Mouse (Mus musculus) skeletal muscle tissue, adult 2 months (tissue): ENCODE data around the gene Trub1.

Source experiments
- DNase-seq: peaks from one replicate; pipeline ENCODE4 v3.0.0-alpha.2; 2012; ENCODE audit warnings: low read depth, low spot score

Trub1 gene

DNA sequence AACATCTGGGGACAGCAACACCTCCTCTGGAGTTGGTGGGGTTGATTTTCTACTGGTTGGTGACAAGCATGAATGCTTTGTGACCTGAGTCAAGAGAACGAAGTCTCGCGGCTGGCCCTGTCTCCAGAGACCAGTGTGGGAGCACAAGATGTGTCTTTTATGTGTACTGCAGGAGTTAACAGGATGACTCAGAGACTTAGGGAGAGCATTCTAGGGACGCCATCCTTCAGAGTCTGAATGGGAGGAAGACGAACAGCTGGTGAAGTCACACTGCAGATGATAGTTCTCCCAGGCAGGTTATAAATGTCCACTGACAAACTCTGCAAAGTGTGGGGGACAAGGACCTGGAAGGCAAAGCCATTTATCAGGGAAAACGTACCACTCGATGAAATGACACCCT, 11.2 kb upstream of the Trub1 start:
- no peak for DNase-seq

DNA sequence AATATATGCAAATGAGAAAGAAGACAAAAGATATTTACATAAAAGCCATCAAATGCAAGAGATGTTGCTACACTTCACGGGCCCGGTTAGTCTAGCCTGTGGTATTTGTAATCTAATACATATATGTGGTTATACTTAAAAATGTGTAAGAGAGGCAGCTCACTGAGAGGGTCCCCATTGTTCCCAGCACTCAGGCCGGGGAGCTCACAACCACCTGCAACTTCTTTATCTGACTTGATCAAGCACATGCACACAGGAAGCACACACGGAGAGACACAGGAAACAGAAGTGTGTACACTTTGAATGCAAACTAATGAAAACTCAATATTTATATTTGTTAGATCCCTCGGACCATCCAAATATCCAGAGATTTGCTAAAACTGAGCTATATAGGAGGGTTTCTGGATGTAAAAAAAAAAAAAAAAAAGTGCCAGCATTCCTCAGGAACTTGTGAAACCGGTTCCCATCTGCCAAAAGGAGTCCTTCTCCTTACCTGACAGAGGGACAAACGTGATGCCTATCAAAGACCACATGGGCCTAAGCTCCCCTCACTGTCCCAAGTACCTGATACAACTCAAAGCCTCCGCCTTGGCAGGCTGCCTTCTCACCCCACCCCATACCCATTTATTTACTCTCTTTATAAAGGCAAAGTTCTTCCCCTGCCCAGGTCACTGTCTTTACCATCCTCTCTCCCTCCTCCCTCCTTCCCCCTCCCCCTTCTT, 9.6 kb upstream of the Trub1 start:
- DNase-seq, result no peak

DNA sequence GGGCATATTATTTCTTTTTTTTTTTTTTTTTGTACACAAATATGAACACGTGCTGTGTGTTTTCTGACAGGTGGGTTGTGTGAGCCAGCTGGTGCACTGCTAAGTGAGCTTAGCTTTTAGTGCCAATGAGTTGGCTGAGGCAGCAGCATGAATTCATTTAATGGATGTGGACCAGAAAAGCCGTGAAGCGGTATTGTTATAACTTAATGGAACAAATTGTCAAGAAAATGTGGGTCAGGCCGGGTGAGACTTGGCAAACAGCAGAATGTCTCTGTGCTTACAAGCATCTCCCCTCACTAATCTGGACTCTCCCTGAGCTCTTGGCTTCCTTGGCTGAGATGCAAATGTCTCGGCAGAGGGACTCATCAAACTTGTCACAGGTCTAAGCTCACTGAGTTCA, 7.7 kb upstream of the Trub1 start:
- DNase-seq, result no peak

DNA sequence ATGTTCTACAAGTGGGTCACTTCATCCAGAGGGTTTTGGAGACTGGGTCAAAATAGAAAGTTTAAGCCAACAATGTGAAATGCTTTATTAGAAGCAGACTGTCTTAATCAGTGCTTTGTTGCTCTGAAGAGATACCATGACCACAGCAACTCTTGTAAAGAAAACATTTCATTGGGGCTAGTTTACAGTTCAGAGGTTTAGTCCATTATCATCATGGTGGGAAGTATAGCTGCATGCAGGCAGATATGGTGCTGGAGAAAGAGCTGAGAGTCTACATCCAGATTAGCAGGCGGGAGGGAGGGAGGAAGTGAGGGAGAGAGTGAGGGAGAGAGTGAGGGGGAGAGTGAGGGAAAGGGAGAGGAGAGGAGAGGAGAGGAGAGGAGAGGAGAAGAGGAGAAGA, 1.9 kb upstream of the Trub1 start:
- DNase-seq, result no peak

DNA sequence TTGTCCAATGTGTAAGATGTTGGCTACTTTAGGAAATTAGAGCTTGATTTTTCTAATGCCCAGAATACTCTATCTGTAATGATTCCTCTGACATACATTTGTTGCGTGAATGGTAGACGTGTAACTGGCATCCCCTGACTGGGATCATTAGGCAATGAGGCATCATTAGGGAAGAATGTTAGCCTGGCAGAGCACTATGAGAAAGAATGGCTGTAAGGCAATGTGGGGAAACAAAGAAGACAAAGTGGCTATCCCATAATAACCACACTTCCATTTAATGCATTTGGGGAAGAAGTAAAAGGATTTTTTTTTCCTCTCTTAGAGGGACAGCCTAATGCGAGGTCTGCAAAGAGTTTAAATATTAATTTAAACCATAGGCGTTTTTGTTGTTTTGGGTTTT, 950 bp upstream of the Trub1 start:
- no peak for DNase-seq

DNA sequence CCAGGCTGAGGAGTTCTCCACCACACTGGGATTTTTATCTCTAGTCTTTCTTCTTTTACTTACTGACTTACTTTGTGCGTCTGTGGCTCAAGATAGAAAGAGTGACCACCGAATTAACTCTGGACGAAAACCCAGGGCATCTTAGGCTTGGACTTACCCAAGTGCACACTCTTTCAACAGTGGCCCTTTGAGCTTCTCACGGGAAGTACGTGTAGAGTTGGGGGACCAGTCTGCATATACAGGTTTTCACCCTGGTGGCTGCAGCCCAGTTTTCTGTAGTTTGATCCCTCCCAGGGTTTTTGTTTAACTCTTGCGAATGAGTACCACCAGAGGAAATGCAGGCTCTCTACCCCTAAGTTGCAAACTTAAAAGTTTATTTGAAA, 497 bp downstream of the Trub1 start:
- no peak for DNase-seq

DNA sequence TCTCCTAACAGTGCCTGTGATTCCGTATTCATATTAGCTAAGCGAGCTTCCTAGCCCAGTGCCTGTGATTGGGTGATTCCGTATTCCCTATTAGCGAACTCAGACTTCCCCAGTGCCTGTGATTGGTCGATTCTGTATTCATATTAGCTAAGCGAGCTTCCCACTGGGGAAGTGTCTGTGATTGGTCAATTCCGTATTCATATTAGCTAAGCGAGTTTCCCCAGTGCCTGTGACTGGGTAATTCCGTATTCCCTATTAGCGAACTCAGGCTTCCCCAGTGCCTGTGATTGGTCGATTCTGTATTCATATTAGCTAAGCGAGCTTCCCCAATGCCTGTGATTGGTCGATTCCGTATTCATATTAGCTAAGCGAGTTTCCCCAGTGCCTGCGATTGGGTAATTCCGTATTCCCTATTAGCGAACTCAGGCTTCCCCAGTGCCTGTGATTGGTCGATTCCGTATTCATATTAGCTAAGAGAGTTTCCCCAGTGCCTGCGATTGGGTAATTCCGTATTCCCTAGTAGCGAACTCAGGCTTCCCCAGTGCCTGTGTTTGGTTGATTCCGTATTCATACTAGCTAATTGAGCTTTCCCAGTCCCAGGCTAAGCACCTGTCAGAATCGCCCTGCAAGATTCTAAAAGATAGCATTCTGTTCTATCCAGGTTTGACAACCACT, 2.7 kb downstream of the Trub1 start:
- no peak for DNase-seq

DNA sequence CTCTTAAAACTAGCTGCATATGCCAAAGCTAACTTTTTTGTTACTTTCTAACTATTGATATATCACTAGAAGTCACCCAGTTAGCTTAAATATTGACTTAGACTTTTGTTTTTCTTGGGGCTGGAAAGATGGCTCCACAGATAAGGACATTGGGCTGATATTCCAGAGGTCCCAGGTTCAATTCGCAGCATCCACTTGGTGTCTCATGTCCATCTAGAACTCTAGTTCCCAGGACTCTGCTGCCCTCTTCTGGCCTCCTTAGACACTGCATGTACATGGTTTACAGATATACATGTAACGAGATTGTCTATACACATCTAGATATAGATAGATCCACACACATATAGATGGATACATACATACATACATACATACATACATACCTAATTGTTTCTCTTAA, 4.4 kb downstream of the Trub1 start:
- DNase-seq, result no peak

DNA sequence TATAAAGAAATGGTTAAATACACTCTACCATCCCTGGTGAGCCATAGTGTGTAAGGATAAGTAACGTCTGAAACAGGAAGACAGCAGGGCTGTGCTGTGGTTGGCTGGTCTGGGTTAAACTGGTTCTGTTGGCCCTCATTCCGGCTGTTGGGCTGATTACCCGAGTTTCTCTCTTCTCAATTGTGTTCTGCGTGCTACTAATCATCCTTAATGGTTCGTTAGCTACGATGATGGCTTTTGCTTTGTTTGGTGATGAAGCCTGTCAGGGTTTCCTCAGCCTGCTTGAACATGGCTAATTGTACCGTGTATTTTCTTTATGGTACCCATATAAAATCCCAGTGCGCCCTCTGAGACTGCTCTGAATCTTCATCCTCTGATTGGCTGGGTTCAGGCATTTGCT, 11.0 kb downstream of the Trub1 start:
- no peak for DNase-seq

DNA sequence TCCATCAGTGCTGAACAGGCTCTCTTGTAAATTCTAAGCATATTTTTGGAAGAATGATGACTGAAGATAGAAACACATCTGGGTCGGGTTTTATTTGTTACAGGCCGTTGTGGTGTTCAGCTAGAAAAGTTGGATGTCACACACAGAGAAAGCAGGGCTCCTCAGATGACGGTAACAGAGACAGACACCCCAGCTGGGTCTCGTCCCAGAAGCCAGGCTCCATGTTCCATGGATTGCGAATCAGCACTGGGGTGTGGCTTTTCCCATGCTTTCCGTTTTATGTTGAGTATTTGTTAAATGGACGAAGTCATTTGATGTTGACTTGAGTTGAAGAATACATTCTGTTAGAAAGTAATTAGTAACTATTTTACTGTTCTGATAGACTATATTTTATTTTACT, 13.0 kb downstream of the Trub1 start:
- DNase-seq, result no peak

DNA sequence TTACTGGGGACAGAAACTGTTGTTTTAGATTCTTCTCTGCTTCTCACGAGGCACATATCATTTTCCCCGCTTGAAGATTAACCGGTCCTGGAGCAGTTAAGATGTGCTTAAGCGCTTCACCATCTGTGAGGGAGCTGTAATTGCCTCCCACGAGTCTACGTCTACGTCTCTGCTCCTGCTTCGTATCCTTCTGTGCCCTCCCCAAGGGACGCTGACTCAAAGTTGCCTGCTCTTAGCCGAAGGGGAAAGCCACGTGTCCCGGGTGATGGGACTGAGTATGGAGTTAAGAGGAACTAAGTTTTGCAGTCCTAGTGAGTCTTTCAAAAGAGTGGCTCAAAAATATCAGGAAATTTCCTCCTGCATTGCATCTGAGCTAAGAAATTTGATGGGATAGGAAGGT, 18.3 kb downstream of the Trub1 start:
- peak; percentile 29 for DNase-seq

DNA sequence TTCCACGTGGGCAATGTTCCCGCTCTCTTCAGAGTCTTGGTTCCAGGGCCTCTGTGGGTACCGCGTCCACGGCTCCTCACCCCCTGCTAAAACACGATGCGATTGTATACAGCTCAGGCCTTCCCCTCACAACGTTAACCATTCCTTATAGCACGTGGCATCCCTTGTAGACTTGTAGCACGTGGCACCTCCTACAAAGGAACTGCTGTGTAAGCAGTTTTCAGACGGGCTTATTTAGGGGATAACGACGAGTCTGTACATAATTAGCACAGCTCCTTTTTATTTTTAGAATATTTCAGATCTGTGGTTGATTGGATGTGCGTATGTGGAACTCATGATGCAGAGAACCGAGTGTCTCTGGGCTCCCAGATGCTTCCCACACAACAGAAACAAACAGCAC, 19.5 kb downstream of the Trub1 start:
- no peak for DNase-seq

DNA sequence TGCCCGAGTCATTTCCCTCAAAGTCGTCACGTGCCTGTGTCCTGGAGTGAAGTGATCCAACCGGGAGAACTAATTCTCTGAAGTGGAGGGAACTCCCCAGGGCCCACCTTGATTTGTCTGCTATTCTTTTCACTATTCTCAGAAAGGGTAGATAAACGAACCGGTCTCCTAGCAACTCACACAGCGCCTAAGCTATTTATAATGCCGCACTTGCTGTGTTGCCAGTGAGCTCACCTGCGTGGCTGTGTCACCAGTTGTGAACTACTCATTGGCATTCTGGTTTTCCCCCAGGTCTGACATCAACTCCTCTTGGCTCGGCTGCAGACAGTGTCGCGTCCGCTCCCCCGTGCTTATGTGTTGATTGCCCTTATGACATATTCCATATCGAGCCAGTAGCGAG, 20.6 kb downstream of the Trub1 start:
- no peak for DNase-seq

DNA sequence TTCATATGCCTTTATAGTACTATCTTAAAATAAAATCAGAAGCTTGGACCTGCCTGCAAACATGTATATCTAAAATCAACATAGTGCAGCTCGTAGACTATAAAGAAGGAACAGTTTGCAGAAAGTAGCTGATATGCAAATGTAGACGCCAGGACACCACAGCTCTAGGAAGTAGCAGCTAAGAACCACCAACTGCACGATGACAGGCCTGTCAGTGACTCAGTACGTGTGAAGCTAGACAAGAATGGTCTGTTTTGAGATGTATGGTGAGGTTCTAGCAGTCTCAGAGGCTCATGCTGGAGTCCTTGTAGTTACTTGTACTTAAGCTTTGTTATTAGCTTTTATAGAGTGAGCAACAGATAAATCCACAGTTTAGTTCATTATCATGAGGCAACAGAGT, 22.6 kb downstream of the Trub1 start:
- DNase-seq, result no peak

DNA sequence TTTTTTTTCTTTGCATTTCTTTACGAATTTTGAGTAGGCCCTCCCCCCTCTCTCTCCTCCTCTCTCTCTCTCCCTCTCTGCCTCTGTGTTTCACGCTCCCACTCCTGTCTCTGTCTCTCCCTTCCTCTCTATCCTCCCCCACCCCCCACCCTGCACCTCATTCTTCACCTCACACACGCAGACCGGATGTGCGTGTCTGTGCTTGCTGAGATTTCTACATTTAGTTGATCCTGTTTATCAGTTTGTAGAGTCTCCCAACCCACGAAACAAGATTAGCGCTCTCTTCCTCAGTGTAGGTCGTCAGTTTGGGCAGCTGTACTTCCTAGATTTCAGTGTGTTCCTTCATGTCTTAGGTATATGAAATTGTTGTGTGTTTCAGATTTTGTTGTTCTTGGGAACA, 24.6 kb downstream of the Trub1 start:
- no peak for DNase-seq

DNA sequence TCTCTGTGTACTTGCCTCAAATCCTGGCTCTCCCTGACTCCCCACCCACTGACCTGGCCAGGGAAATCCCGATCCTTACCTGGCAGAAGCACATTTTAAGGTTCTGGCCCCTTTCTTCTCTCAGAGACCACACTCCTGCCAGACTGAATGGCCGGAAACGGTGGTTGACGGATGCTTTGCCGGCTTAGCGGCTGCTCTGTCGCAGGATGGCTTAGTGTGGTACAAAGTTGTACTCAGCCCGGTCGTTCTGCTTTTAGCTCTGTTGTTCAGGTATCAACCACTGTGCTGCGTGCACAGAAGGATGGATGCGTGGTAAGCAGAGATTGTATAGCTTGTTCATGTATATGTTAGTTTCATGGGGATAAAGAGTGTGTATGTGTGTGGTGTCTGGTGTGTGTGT, 25.3 kb downstream of the Trub1 start:
- no peak for DNase-seq

DNA sequence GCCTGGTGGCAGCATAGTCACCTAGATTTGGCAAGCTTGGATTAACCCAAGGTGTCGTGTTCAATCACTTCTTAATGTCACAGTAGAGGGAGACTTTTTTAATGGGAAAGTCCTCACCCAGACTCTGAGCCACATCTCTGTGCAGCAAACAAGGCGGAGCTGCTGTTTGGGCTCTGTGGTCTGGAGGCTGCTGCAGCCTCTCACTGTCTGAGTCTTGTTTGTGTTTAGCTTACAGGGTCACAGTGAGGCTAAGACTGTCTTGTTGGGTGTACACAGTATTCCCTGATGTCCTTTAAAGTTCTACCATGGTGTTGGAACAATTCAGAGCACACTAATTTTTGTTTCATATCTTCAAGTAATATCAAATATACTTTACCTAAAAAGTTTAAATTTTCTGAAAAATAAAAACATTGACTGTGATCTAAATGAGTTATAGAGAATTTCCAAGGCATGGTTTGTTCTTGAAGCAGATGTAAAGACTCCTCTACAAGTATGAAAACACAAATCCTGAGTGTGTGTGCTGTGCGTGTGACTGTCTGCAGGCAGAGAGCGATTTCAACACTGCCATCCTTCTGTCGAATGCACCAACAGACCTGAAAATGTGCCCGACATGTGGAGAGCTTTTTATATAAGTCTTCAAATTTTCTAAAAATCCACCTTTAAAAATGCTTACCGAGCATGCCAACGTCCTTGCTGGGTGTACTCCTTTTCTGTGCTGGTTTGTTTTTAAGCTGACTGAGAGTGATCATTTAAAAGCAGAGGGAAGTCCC, 27.4 kb downstream of the Trub1 start:
- DNase-seq, result no peak

DNA sequence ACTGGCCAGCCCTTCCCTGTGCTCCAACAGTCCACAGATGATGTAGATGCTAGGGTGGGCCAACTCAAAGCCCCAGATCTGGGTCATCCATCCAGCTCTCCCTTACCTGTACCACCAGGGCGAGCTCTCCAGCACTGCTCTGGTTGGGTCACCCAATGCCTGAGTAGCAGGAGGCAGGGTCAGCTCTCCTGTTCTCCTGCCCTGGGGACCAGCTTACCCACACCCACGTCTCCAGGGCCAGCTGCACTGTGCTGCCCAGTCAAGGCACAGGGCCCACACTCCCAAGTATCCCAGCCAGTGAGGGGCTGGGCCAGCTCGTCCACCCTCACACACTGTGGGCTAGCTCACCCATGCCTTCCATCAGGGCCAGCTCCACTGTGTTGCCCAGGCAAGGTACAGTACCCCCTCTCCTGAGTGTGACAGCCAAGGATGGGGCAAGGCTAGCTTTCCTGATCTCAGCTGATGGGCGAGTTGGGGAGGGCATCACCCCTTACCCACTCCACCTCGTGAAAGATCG, 29.1 kb downstream of the Trub1 start:
- no peak for DNase-seq

DNA sequence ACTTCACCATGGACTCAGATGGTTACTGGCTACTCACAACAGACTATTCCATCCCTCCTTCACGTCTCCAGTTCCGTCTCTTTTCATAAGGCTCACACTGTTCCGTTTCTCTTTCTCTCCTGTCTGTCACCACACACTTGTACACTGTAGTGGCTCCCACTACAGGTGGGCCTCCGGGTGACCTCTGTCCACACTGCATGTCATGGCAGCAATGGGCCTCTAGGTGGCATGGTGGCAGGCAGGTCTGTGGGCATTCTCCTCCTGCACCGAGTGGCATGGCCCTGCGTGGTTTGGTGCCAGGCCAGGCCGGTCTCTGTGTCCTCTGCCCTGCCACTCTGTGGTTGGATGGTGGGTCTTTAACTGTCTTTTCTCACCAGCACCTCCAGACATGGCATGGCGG, 30.1 kb downstream of the Trub1 start:
- DNase-seq, result no peak

DNA sequence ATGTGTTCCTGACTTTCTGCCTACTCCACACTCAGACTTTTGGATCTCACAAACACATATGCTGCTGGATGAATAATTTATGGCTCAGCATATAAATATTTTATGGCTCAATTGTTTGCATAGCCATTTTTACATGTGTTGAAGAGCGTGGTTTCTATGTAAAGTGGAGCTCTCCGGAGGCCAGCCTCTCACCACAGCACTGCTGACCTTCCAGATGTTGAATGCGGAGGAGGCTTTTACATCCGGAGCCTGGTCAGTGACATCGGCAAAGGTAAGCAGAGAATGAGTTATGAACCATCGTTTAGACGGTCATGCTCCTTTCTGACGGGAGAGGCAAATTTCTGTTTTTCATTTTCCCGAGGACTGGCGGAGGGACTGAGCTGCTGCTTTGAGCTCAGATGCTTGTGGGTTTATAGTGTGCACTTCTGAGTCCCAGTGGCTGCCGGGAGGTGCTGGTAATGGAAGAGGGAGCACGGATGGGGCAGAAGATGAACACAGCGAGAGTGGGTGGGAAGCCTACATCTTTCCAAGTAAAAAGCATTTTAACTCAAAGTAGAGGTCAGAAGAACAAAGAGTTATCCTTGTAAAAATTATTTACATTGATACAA, 34.4 kb downstream of the Trub1 start:
- no peak for DNase-seq

DNA sequence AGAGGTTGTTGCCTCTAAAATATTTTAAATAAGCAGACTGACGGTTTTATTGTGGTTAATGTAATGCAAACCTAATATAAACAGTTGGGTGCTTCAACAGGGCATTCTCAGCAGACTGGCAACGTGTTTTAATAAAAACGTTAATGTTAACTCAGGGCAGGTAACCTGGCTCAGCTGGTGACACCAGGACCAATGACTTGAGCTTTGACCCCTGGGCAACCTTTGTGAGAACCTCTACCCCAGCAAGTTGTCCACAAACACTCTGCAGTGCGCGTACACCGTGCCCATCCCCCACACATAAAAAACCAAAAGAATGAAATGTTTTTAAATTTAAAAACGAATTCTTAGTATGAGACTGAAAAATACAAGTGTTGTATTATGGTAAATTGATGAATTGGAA, 36.8 kb downstream of the Trub1 start:
- no peak for DNase-seq

DNA sequence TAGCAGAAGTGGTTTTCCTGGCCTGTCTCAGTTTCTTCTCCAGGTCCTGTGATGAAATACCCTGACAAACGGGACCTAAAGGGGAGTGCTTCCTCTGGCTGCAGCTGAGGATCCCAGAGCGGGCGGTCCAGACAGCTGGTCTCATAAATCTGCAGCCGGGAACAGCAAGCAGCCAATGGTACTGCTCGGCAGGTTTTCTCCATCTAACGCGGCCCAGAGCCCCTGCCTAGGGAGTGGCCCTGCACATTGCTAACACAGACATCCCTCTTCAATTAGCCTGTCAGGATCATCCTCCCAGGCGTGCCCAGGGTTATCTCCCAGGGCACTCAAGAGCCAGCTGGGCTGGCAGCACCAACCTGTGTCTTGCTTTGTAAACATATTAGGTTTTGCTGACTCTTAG, 38.3 kb downstream of the Trub1 start:
- no peak for DNase-seq
